Mouse (Mus musculus) adrenal gland, postnatal 10 days (tissue): Measurements from ENCODE around the gene Tmem81. TPM values are rescaled to one million over a fixed set of nuclear protein-coding genes. Genes with fewer than 3 reads are reported as not detected.
"Not testable (repeated sequence)": the region's sequence is repeated elsewhere in the genome, so short reads cannot be mapped to it uniquely, and the experiment has no call there.

Source experiments
- DNase-seq: peaks from one replicate; pipeline ENCODE4 v3.0.0; 2021; ENCODE audit warnings: mixed read lengths
- long read RNA-seq, 2 experiments: library from polyadenylated mRNA; stranded (forward); transcript quantifications; one replicate each; pipeline ENCODE4 v2.0.0; 2021
- total RNA-seq, 2 experiments: library from RNA; stranded (reverse); gene quantifications; 2 replicates each; pipeline ENCODE4 v1.2.3; 2021

Gene Tmem81
- total RNA-seq: 1 to 10 TPM; 2.6 to 3.8 TPM
- long read RNA-seq, experiment 1, partial matches to known transcripts: 0 of 2 reads
- long read RNA-seq, experiment 1, other reads (novel, unspliced or antisense): 0 of 2 reads
- long read RNA-seq, experiment 2: 0 reads

DNA sequence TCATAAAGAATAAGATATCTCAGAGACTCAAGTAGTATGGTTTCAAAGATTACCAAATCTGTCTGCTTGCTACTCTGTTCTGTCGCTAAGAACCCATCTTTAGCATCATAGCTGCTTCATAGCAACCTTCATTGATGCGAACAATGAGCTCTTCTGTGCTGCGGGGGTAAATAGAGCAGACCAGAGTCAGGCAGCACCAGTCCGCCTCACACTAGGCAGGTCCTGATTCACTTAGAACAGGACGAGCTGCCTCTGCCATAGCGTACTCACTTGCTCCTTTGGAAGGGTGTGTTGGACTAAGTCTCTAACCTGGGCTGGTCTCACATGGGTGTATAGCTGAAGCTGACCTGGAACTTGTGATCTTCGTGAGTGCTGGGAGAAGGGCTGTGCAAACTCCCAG, at the start of gene Tmem81:
Gene Tmem81, plus strand, starts transcription at position 173 of the 400 bp plus-strand sequence.
- no peak for DNase-seq

DNA sequence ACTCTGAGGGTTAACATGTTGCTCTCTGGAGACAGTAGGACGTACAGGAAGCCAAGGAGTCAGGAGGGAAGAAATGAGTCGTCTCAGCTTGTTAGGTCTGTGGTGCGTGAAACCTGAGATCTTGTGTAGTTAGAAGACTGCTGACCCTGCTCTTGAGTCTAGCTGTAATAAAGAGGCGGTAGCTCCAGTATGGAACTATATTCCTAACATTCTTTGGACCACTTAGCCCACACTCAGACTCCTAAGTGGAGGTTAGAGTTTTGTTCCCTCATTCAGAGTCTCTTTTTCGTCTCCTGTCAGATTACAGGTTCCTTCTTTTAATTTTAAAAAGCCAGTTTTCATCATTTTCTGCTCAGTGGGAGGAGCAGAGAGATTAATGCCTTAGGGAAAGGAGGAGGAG, 41.4 kb upstream of the Tmem81 start:
- DNase-seq: no peak

DNA sequence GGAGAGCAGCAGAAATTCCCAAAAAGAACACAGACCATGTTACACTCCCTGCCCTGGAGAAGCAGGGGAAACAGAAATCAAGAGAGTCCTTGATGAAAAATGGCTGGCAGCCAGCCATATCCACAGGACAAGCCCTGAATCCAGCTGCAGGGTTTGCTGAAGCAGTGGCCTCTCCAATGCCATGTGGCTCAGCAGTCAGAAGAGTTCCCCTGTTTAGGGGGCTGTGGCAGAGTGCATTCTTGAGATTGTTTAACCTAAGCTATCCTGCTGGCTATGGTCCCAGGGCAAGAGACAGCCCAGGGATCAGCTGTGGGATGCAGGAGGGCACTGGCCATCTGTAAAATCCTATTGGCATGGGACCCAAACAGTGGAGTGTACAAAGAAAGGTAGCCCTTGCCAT, 37.1 kb upstream of the Tmem81 start:
- peak; percentile 68 for DNase-seq

DNA sequence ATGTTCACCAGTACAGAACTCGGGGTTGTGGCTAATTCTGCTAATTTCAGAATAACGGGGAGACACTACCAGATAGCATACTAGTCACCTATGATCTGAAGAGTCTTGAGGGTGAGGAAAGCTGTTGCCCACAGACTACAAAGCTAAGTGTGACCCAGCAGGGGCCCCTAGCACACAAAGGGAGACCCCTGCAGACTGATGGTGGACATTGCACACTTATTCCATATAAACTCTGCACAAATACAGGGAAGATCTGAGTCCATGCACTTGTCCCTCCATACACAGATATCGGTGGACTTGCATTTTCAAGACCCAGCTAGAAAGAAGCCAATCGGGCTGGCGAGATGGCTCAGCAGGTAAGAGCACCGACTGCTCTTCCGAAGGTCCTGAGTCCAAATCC, 36.5 kb upstream of the Tmem81 start:
- no peak for DNase-seq

DNA sequence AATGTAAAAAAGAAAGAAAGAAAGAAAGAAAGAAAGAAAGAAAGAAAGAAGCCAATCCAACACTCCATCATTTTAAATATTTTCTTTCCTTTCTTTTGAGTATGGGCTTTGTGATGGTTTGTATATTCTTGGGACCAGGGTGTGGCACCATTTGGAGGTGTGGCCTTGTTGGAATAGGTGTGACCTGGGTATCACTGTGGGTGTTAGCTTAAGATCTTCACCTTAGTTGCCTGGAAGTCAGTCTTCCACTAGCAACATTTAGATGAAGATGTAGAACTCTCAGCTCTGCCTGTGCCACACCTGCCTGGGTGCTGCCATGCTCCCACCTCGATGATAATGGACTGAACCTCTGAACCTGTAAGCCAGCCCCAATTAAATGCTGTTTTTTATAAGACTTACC, 36.0 kb upstream of the Tmem81 start:
- not testable (repeated sequence) for DNase-seq

DNA sequence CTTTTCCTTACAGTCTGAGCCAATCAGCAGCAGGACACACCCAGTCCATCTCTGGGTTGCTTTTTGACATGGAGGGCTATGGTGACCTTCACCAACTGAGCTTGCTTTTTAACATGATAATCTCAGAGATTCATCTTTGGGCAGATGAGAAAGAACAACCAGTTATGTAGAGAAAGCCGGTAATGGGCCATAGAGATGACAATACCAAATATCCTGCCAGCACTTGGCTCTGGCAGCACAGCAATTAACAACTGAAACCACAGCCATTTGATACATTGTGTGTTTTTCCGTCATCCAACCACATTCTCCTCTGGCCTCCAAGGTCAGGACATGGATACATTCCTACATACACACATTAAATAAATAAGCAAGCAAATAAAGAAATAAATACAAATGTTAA, 35.0 kb upstream of the Tmem81 start:
- no peak for DNase-seq

DNA sequence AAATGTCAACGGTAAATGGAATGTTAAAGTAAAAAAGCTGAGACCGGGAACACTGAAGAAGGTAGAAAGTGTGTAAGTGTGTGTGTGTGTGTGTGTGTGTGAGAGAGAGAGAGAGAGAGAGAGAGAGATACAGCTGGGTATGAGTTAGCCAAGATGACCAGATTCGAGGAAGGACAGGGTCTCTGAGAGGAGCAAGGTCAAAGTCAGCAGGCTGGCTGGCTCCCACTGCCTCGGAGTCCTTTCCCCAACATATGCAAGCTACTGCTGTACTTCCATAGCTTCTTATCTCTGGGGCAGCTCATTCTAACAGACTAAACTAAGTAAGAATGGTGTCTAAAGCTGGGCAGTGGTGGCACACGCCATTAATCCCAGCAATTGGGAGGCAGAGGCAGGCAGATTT, 34.5 kb upstream of the Tmem81 start:
- no peak for DNase-seq

DNA sequence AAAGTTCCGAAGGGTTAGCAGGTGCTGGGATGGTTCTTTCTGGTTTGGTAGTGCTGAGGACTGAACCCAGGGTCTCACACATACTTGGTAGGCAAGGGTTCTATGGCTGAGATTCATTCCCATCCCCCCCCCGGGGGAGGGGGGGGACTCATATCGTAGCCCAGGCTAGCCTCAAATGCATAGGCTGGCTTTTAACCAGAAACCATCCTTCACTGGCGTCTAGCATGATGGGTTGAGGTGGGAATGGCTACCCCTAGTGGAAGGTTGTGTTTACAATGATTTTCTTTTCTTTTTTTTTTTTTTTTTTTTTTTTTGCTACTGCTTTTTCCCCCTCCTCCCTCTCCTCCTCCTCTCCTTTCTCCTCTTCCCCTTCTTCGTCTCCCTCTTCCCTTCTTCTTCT, 33.5 kb upstream of the Tmem81 start:
- no peak for DNase-seq

DNA sequence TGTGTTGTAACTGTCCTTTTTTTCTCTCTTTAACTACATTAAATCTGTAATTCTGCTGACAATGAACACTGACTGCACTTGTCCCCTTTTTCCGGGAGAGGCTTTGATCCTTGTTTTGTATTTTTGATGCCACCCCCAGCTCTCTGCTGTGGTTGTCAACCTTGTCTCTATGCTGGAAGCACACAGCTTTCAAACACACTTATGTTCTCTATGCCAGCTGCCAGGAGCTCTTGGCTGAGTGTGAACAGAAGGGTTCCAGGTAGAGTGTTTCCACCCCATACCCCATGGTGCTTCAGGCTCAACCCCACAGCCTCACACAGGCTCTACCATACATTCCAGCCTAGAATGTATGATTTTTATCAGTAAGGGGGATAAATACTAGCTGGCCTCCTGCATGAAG, 31.5 kb upstream of the Tmem81 start:
- no peak for DNase-seq

DNA sequence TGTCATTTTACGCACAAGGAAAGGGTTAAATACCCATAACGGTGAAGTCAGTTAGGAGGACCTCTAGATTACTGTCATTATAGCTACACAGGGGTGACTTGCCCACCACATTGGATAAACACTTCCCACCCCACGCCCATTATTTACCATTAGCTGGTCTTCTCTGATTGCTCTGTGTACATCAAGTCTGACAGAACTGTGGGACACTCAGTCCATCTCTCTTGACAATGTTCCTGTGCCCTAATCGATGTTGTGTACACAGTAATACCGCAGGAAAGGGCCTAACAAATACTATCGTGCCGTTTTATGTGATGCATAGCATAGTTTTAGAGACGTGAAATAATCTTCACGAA, 29.5 kb upstream of the Tmem81 start:
- peak; percentile 11 for DNase-seq

DNA sequence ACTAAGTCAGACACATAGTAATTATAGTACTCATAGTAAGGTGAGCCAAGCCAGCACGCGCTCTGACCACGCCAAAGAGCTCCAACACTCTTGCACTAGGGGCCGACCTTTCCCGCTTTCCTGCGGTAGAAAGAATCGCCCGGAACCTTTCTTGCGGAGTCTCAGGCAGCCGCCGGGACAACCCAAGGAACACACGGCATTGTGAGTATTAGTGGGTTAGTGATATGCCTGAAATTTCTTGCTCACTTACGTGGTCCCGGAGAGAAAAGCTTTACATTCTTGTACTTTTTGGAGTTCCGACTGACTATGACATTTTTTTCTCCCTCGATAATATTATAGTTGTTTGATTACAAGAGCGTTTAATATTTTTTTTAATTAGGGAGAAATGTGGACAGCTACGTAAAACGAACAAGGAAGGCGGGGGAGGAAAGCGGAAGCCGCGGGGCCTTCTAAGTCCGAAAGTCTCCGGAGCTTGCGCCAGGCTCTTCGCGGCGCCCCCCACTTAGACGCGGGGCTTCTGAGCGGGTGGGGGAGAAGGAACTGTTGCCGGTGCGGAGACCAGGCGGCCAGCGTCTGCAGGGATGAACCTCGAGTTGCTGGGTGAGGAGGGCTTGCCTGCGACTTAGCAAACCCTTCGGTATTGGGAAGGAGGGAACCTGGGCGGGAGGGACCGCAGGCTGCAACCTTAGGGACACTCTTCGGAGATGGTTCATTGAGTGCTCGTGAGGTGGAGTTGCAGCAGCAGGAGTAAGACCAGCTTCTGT, 28.9 kb upstream of the Tmem81 start, which contains the start of gene Rbbp5:
Gene Rbbp5, plus strand, starts transcription at position 438 of the 764 bp plus-strand sequence.
- DNase-seq: peak; percentile 92

DNA sequence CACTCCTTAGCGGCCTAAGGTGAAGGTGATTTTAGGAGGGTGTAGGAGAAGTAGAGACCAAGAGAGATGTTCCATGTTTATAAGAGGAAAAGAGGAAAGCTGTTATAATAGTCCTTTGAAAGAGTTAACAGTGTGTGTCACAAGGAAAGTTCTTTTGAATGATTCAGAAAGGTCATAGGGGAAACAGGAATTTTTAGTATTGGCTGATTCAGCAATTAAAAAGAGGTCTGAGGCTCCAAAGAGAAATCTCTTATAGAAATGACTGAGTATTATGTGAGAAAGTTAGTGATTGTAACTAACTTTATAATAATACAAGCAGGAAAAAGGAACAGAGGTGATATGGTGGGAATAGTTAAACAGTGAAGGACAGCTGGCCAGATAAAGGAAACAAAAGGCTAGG, 26.6 kb upstream of the Tmem81 start:
- DNase-seq: no peak

DNA sequence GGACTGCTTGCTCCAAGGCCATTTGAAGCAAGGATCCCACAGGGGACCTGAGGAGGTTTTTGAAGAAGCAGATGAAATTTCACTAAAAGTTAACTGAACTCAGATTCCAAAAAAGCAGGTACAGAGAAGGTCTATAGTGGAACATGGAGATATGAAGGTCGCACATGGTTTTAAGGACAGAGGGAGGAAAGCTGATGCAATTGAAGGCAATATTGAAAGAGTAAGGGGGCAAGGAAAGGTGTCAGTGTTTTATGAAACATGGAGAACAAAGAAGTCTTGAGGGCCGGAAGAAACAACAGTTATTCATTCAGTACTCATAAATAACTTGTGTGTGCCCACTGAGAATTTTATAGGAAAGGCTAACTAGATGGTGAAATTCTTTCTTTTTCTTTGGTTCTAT, 24.4 kb upstream of the Tmem81 start:
- no peak for DNase-seq

DNA sequence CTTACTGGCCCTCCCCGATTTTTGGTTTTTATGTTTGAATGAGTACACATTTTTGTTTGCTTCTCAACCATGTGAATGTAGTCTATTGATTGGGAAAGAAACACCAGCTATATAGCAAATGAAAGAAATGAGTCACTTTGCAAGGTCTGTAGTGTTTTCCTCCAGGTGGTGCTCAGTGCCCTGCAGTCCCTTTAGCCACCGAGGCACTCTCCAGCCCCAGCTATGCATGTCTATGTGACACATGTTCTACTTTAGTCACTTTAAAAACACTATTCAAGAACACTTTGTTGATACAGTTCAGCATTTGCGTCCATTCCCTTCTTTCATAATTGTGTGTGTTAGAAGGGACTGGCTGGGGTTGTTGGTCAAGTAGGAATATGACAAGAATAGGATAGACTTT, 22.8 kb upstream of the Tmem81 start:
- no peak for DNase-seq

DNA sequence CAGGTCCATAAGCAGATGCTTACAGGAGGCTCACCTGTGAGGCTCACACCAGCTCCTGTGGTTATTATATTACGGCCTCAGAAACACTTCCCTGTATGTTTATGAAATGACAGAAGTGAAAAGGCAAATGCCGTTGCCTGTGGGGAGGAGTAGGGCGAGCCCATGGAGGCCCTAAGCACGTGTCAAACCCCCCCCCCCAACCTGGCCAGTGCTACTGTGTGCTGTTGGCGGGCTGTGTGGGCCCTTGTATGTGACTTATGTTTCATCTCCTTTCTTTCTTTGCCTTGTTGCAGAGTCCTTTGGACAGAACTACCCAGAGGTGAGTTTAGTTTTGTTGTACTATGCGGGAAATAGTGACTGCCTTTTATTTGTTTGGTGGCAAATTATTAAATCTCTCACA, 22.3 kb upstream of the Tmem81 start:
- no peak for DNase-seq

DNA sequence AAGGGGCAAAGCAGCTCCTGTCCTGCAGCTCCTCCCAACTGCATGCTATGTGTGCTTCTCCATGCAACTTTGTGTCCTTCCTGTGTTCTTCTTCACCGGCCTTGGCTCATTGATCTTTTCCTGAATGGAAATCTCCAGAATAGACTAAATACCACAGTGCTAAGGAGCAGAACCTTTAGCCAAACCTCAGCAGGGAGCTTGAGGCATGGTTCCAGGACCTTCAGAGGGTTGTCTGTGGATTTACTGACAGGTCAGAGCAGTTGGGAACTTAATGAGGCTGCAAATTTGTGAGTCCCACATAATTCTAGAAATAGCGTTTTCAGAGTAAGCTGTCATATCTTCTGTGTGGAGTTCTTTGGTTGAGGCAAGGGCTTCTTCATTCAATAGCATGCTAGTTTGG, 5.5 kb upstream of the Tmem81 start:
- DNase-seq: no peak

DNA sequence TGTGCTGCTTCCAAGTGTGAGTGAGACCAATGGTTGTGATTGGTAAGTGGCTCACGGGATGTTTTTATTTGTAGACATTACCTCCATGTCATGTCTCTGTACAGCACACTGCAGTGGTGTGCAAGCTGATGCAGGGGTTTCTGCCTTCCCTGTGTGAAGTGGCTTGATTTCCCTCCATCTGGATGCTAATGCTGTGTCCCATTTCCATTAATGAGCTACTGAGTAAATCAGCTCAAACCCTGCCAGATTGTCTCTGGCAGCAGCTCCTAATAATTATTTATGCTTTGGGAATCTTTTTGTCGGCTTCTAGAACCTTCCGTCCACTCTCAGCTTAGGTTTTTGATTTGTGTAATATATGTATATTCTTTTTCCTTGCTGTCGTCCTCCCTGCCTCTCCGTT, 875 bp upstream of the Tmem81 start:
- no peak for DNase-seq

DNA sequence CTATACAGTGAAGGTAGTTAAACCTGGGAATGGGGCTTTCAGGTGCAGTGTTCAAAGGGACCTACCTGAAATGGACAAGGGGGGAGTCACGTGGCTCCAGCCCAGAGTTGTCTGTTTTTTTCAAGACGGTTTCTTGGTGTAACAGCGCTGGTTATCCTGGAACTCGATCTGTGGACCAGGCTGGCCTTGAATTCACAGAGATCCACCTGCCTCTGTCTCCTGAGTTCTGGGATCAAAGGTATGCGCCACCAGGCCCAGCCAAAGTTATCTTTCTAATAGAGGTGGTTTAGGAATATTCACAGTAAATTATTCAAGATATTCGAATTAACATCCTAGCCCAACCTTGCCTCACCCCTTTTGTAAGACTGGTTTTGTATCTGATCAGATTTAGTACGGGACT, 626 bp downstream of the Tmem81 start:
- no peak for DNase-seq

DNA sequence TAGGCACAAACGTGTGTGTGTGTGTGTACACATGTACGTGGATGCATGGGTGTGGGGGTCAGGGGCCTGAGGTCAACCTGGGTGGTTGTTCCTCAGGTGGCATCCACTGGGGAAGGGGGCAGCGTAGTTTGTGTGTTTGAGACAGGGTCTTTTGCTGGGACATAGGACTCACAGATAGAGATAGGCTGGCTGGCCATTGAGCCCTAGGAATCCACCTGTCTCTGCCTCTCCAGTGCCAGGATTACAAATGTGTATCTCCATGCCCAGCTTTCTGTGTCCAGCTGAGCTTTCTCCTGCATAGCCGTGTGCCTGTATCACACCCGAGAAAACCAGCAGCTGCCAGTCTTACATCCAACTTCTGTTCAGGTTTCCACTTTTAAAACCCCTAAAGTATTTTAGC, 3.7 kb downstream of the Tmem81 start:
- no peak for DNase-seq

DNA sequence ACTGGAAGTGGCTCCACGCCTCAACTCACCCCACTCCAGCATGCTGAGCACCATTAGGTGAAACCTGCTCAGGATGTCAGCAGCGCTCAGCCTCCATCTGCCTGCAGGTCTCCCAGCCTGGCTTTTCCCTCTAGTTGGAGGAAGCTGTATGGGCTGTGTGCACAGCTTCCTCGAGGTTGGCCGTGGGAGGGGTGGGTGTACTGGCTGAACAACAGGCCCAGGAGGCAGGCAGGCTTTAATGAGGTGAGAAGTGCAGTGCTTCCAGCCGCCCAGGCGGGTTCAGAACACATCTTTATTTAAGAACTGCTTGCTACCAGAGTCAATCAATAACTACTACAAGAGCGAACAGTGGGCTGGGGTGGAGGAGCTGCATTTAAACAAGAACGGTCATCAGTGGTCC, 5.5 kb downstream of the Tmem81 start:
- DNase-seq: no peak

DNA sequence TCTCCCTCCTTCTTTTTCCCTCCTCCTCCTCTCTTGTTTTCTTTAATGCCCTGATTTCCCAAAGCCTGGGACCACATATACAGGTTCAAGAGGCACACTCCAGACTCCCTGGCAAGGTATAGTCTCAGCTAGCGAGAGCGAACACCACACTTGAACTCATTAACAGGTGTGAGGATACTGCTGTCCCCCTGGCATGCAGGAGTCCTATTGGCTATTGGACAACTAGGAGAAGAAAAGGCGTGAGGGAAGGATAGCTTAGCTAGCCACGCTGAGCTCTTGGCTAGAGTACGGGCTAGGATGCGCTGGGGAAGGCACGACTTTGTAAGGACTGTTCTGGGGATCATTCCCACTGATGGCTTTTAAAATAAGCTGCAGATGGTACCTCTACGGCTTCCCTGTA, 6.1 kb downstream of the Tmem81 start:
- DNase-seq: no peak

DNA sequence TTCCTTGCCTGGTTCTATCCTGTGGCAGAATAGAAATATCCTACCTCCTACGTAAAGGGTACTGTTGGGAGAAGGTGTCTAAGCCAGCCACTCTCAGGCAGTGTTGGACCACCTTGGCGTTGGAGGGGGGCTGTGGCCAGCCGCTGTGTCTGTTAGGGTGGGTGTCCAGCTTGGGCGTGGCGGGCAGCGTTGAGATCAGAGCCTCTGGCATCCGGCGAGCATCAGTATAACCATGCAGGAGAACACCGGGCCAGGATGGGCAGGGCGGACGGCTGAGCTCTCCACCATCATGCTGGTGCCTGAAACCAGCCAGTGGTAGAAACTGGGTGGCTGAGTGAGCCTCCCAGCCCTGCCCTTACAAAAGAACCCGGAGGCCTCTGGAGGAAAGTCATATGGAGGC, 9.3 kb downstream of the Tmem81 start:
- no peak for DNase-seq

DNA sequence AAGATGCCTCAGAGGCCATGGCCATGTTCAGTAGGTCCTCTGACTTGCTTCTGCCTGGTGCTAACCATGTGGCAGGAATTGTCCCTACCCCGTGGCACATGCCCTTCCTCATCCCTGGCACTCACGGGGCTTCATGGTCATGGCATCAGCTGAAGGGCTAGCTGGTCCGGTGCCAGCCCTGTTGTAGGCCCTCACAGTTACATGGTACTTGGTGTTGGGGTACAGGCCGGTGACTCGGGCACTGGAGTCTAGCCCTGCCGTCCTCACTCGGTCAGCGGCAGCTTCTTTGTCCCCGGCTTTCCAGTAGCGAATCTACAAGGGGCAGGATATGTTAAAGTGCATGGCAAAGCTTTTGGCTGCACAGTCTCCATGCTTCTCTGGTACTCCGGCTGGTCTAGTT, 10.7 kb downstream of the Tmem81 start:
- no peak for DNase-seq

DNA sequence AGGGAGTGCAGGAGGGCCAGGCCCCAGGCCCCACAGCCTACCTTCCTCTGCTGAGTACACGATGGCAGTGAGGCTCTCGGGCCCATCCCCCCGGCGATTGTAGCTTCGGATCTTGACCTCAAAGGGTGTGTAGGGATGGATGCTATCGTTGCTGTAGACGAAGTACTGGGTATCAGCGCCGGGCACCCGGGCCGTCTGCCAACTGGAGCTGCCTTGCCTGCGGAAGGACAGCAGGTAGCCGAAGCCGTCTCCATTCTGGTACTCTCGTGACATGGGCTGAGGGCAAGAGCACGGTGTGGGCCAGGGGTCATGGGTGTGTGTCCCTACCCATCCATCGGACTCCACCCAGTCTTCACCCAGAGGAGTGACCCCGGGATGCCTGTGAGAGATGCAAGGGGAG, 12.6 kb downstream of the Tmem81 start:
- DNase-seq: no peak

DNA sequence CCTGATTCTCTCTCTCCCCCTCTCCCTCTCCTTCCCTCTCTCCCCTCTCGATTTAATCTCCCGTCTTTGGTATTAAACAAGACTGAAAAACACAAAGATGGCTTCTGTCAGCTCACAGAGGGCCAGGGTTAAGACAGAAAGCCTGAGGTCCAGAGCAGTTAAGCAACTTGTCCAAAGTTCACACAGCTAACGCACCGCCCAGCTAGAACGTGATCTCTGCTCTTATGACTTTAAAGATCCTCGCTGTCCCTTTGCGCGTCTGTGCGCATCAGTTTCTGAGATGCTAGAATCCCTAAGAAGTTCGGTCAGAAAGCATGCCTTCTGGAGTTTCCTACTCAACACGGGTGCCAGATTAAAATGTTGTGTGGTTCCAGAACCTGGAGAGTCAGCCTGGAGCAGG, 13.7 kb downstream of the Tmem81 start:
- DNase-seq: no peak
